Mouse (Mus musculus): Measurements from ENCODE around the gene Ugt8a. TPM values are rescaled to one million over a fixed set of nuclear protein-coding genes. Genes with fewer than 3 reads are reported as not detected.

The Ugt8a gene
- polyA plus RNA-seq, 1 experiment from 2014 or later, result 3.1 TPM

DNA sequence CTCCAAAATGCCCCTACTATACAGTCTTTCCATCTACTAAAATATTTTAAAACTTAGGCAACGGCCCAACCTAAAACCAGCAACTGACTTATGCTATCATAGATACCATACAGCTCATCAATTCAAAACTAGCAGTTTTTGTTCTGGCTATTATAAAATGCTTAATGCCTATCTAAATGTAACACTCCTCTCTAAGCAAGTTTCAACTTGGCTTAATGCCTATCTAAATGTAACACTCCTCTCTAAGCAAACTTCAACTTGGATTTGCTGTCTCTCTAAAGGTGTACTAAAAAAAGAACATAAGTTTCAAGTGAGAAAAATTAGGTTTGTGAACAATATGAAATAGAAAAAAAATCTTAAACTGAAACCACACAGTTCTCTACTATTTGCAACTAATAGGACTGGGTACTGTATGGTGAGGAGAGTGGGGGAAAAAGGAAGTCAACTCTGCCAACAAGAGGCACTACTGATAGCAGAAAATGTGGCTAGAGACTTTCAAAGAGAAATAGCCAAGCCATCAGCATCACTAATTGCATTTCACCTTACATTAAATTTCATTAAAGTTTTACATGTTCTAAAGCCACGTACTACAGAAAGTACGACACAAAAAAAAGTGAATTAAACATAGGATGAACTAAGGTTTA is 5.7 kb downstream of the Ugt8a start:
- Histone ChIP-seq H3K4me1 (peaks cover 7% of the 10 kb centered on the region), H3K27ac (no peak overlapping the region), H3K27me3 (peaks cover 9% of the 10 kb centered on the region), H3K4me2 (no peak overlapping the region), H3K4me3 (no peak overlapping the region), H3K9me3 (replicated peaks) (no peaks in the 10 kb centered on the region), H3K9ac (no peak overlapping the region), H3K36me3 (ENCODE audit: poor library complexity, severe bottlenecking) (no peaks in the 10 kb centered on the region)
- WGBS, result 86% methylated on average over 3 of the region's 3 CpGs
- no peak for ATAC-seq

- Histone ChIP-seq H3K27ac (no peak overlapping the region), H3K9ac (no peak overlapping the region), H3K4me2 (no peak overlapping the region), H3K4me3 (no peak overlapping the region), H3K36me3 (ENCODE audit: poor library complexity, severe bottlenecking) (no peaks in the 10 kb centered on the region), H3K27me3 (no peaks in the 10 kb centered on the region), H3K9me3 (replicated peaks) (no peaks in the 10 kb centered on the region), H3K4me1 (no peaks in the 10 kb centered on the region)
- 49% methylated on average over 1 of the region's 1 CpGs for WGBS
- no peak for ATAC-seq
Observed at GRCm38 (mm10) chr3:125931059-125931458, 7.4 kb downstream of the Ugt8a start.

GRCm38 (mm10) chr3:125920876-125921275 is 17.5 kb downstream of the Ugt8a start:
- Histone ChIP-seq H3K36me3 (ENCODE audit: poor library complexity, severe bottlenecking) (no peaks in the 10 kb centered on the region), H3K9me3 (replicated peaks) (no peaks in the 10 kb centered on the region), H3K9ac (no peak overlapping the region), H3K4me1 (no peaks in the 10 kb centered on the region), H3K4me3 (no peak overlapping the region), H3K4me2 (no peak overlapping the region), H3K27ac (no peak overlapping the region), H3K27me3 (no peaks in the 10 kb centered on the region)
- ATAC-seq, result no peak
- WGBS, result 84% methylated on average over 2 of the region's 2 CpGs

GRCm38 (mm10) chr3:125898976-125899375 is 39.4 kb downstream of the Ugt8a start:
- ATAC-seq, result no peak

GRCm38 (mm10) chr3:125887109-125887508 is 51.3 kb downstream of the Ugt8a start:
- Histone ChIP-seq H3K27ac (no peak overlapping the region), H3K4me2 (no peak overlapping the region), H3K36me3 (ENCODE audit: poor library complexity, severe bottlenecking) (no peaks in the 10 kb centered on the region), H3K9ac (no peak overlapping the region), H3K4me3 (no peak overlapping the region), H3K4me1 (no peaks in the 10 kb centered on the region; the same call in 1 of the 2 replicates), H3K27me3 (no peaks in the 10 kb centered on the region), H3K9me3 (replicated peaks) (no peaks in the 10 kb centered on the region)
- no peak for ATAC-seq
- 44% methylated on average over 2 of the region's 2 CpGs for WGBS

More at GRCm38 (mm10) chr3:125898976-125899375, 39.4 kb downstream of the Ugt8a start:
- Histone ChIP-seq H3K27me3 (no peaks in the 10 kb centered on the region), H3K9ac (no peak overlapping the region), H3K4me3 (no peak overlapping the region), H3K36me3 (ENCODE audit: poor library complexity, severe bottlenecking) (no peaks in the 10 kb centered on the region), H3K4me1 (no peaks in the 10 kb centered on the region), H3K9me3 (replicated peaks) (no peaks in the 10 kb centered on the region), H3K4me2 (no peak overlapping the region), H3K27ac (no peak overlapping the region)
- WGBS, result 65% methylated on average over 1 of the region's 1 CpGs

DNA sequence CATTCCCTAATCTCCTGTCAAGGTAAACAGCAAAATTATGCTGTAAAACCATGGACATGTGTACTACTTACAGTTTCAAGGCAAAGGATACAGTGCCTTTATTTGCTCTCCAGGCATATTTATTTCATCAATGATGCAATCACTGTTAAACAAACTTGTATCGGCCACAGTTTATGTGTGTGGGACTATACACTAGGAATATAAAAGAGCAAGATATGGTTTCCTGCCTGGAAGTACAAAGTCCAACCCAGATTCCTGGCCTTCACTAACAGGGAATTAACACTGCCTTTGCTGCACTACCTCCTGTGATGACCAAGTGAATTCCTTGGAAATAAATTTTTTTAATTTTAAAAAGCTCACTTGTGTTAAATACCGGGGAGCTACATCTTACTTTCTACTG is 53.5 kb downstream of the Ugt8a start:
- WGBS, result 86% methylated on average over 2 of the region's 2 CpGs
- Histone ChIP-seq H3K4me3 (no peak overlapping the region), H3K4me1 (no peaks in the 10 kb centered on the region; the same call in 1 of the 2 replicates), H3K27ac (no peak overlapping the region), H3K9me3 (replicated peaks) (no peaks in the 10 kb centered on the region), H3K4me2 (no peak overlapping the region), H3K27me3 (no peaks in the 10 kb centered on the region), H3K36me3 (ENCODE audit: poor library complexity, severe bottlenecking) (no peaks in the 10 kb centered on the region), H3K9ac (no peak overlapping the region)
- ATAC-seq, result no peak

GRCm38 (mm10) chr3:125884423-125884822 is 54.0 kb downstream of the Ugt8a start:
- WGBS, result 73% methylated on average over 2 of the region's 2 CpGs
- no peak overlapping the region for H3K27ac ChIP-seq
- H3K36me3 ChIP-seq (ENCODE audit: poor library complexity, severe bottlenecking), result no peaks in the 10 kb centered on the region

GRCm38 (mm10) chr3:125883009-125883408 is 55.4 kb downstream of the Ugt8a start:
- no peak for ATAC-seq
- Histone ChIP-seq H3K27me3 (no peaks in the 10 kb centered on the region), H3K36me3 (ENCODE audit: poor library complexity, severe bottlenecking) (no peaks in the 10 kb centered on the region)

More at GRCm38 (mm10) chr3:125884423-125884822, 54.0 kb downstream of the Ugt8a start:
- Histone ChIP-seq H3K4me1 (no peaks in the 10 kb centered on the region; the same call in 1 of the 2 replicates), H3K27me3 (no peaks in the 10 kb centered on the region), H3K9ac (no peak overlapping the region), H3K9me3 (replicated peaks) (no peaks in the 10 kb centered on the region), H3K4me3 (no peak overlapping the region), H3K4me2 (no peak overlapping the region)
- no peak for ATAC-seq

GRCm38 (mm10) chr3:125881835-125882234 is 56.6 kb downstream of the Ugt8a start:
- 0 out of 2 replicates have a peak, but pooled peaks have one; percentile 51 for ATAC-seq
- H3K4me3 ChIP-seq, result no peak overlapping the region
- H3K9ac ChIP-seq, result no peak overlapping the region
- H3K9me3 ChIP-seq (replicated peaks), result no peaks in the 10 kb centered on the region
- H3K4me1 ChIP-seq, result no peaks in the 10 kb centered on the region; the same call in 1 of the 2 replicates
- no peak overlapping the region for H3K27ac ChIP-seq
- H3K4me2 ChIP-seq, result no peak overlapping the region
- no peaks in the 10 kb centered on the region for H3K27me3 ChIP-seq
- H3K36me3 ChIP-seq (ENCODE audit: poor library complexity, severe bottlenecking), result no peaks in the 10 kb centered on the region

More at GRCm38 (mm10) chr3:125883009-125883408, 55.4 kb downstream of the Ugt8a start:
- no peak overlapping the region for H3K4me3 ChIP-seq
- H3K4me1 ChIP-seq, result no peaks in the 10 kb centered on the region; the same call in 1 of the 2 replicates
- H3K4me2 ChIP-seq, result no peak overlapping the region
- no peaks in the 10 kb centered on the region for H3K9me3 ChIP-seq (replicated peaks)
- H3K27ac ChIP-seq, result no peak overlapping the region
- no peak overlapping the region for H3K9ac ChIP-seq

DNA sequence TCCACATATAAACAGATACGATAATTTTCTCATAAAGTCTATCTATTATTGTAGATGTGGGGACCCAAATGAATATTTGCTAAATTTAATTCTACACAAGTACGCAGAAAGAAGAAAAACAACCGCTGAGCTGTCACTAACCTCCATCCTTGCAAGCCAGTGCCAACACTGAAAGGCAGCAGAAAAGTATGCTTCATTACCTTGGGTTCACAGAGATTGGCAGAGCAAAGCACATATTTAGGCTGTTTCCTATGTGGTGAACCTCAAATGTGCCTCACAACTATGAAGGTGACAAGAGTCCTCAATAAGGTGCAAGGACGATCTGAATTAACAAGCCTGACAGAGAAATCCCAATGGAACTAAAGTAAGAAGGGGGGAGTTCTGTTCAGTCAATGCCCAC is 64.0 kb downstream of the Ugt8a start:
- no peak overlapping the region for H3K9ac ChIP-seq
- H3K4me2 ChIP-seq, result no peak overlapping the region
- no peaks in the 10 kb centered on the region for H3K9me3 ChIP-seq (replicated peaks)
- H3K4me1 ChIP-seq, result no peaks in the 10 kb centered on the region
- H3K4me3 ChIP-seq, result no peak overlapping the region
- H3K36me3 ChIP-seq (ENCODE audit: poor library complexity, severe bottlenecking), result no peaks in the 10 kb centered on the region
- no peaks in the 10 kb centered on the region for H3K27me3 ChIP-seq
- H3K27ac ChIP-seq, result no peak overlapping the region
- ATAC-seq, result peak; percentile 65
- 65% methylated on average over 4 of the region's 4 CpGs for WGBS

DNA sequence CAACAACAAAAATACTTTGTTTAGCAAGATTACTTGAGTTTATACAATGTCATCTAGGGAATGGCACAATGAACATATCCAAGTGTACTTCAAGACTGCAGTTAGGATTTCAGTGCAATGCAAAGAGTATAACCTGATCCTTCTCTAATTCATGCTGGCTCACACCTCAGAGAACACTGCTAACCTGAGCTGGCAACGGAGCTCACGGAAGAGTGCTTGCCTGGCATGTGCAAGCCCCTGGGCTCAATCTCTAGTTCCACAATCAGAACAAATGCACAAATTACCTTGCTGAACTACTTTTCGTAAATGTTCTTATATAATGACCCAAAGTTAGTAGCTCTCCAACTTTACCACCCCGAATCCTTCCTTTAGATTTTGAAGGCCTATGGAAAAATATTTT is 68.5 kb downstream of the Ugt8a start:
- 87% methylated on average over 4 of the region's 4 CpGs for WGBS
- no peak overlapping the region for H3K27ac ChIP-seq

GRCm38 (mm10) chr3:125861601-125862000 is 76.8 kb downstream of the Ugt8a start:
- no peak for ATAC-seq
- 60% methylated on average over 3 of the region's 3 CpGs for WGBS

More for the DNA sequence above, 68.5 kb downstream of the Ugt8a start:
- Histone ChIP-seq H3K4me3 (no peak overlapping the region), H3K27me3 (no peaks in the 10 kb centered on the region), H3K4me1 (no peaks in the 10 kb centered on the region), H3K9ac (no peak overlapping the region), H3K36me3 (ENCODE audit: poor library complexity, severe bottlenecking) (no peaks in the 10 kb centered on the region), H3K4me2 (no peak overlapping the region), H3K9me3 (replicated peaks) (no peaks in the 10 kb centered on the region)
- no peak for ATAC-seq

More at GRCm38 (mm10) chr3:125861601-125862000, 76.8 kb downstream of the Ugt8a start:
- Histone ChIP-seq H3K4me1 (no peaks in the 10 kb centered on the region), H3K9me3 (replicated peaks) (no peaks in the 10 kb centered on the region), H3K27ac (no peak overlapping the region), H3K4me2 (no peak overlapping the region), H3K36me3 (ENCODE audit: poor library complexity, severe bottlenecking) (no peaks in the 10 kb centered on the region), H3K27me3 (no peaks in the 10 kb centered on the region), H3K4me3 (no peak overlapping the region), H3K9ac (no peak overlapping the region)

Data from forebrain, embryonic 13.5 days (tissue).